In genomic region chr12:109507693-109508092, GRCm38 (mm10) we compare ENCODE assay signal across 29 mouse cellular contexts. TPM values are rescaled to one million over a fixed set of nuclear protein-coding genes. Genes with fewer than 3 reads are reported as not detected.
DNase-seq lines count a peak whose midpoint lies in the region; ATAC-seq and TF ChIP-seq lines count a peak whose summit lies in the region.
"Had no signal": no experiment of that assay in that cellular context is flagged by ENCODE, and none has a peak within 500 bp of the region (broad histone marks: within the 10 kb centered on the region; RNA-seq: fewer than 3 reads in every experiment).

No protein-coding gene starts in this region.

- no peak overlapping the region for H3K9ac ChIP-seq in lung, postnatal 0 days (replicated peaks; ENCODE audit: low read depth)
- no peak overlapping the region for H3K9ac ChIP-seq in stomach, postnatal 0 days (ENCODE audit: low read length)
- no peak overlapping the region for H3K9ac ChIP-seq in hindbrain, embryonic 11.5 days (ENCODE audit: low read depth, low read length)
- H3K9ac ChIP-seq: forebrain, postnatal 0 days; heart, embryonic 13.5 days; hindbrain, embryonic 12.5 days; intestine, embryonic 15.5 days; limb, embryonic 15.5 days; liver, embryonic 14.5 days; lung, embryonic 14.5 days; neural tube, embryonic 12.5 days had no signal

- H3K27me3 ChIP-seq in lung, postnatal 0 days (replicated peaks; ENCODE audit: insufficient read depth, low read length) = no peaks in the 10 kb centered on the region
- 0 out of 2 replicates have a peak, but pooled peaks cover 3% of the 10 kb centered on the region for H3K27me3 ChIP-seq in limb, embryonic 10.5 days (ENCODE audit: low read depth, poor library complexity, severe bottlenecking)
- H3K27me3 ChIP-seq in stomach, postnatal 0 days (ENCODE audit: control insufficient read depth, insufficient read depth, low read length) = no peaks in the 10 kb centered on the region
- no peaks in the 10 kb centered on the region for H3K27me3 ChIP-seq in hindbrain, embryonic 11.5 days (ENCODE audit: control insufficient read depth, insufficient read depth, low read length)
- H3K27me3 ChIP-seq: intestine, embryonic 15.5 days; neural tube, embryonic 12.5 days had no signal

- H3K9me3 ChIP-seq in lung, postnatal 0 days (ENCODE audit: low read length) = no peaks in the 10 kb centered on the region
- no peaks in the 10 kb centered on the region for H3K9me3 ChIP-seq in limb, embryonic 10.5 days (replicated peaks)
- H3K9me3 ChIP-seq in stomach, postnatal 0 days (ENCODE audit: control insufficient read depth, low read length) = no peaks in the 10 kb centered on the region
- H3K9me3 ChIP-seq in hindbrain, embryonic 11.5 days (ENCODE audit: control insufficient read depth, low read length) = no peaks in the 10 kb centered on the region
- H3K9me3 ChIP-seq: heart, embryonic 13.5 days; hindbrain, embryonic 12.5 days; intestine, embryonic 15.5 days; limb, embryonic 15.5 days; neural tube, embryonic 12.5 days had no signal

- no peak overlapping the region for H3K4me2 ChIP-seq in lung, postnatal 0 days (replicated peaks; ENCODE audit: low read depth, low read length)
- no peak overlapping the region for H3K4me2 ChIP-seq in stomach, postnatal 0 days (replicated peaks; ENCODE audit: low read depth)
- H3K4me2 ChIP-seq in hindbrain, embryonic 11.5 days (replicated peaks; ENCODE audit: low read depth, low read length) = no peak overlapping the region
- H3K4me2 ChIP-seq: heart, embryonic 13.5 days; hindbrain, embryonic 12.5 days; intestine, embryonic 15.5 days; limb, embryonic 15.5 days; lung, embryonic 14.5 days; midbrain, embryonic 11.5 days; neural tube, embryonic 12.5 days had no signal

- TF ChIP-seq CTCF in lung, postnatal 0 days (IDR thresholded peaks at IDR 0.05) = no peak
- no peak for TF ChIP-seq CTCF in stomach, postnatal 0 days (IDR thresholded peaks at IDR 0.05; ENCODE audit: low read depth)

- DNase-seq in adrenal gland, postnatal 14 days = peak; percentile 26
- DNase-seq in adrenal gland, adult 8-10 months = no peak
- peak; percentile 39 for DNase-seq in lung, postnatal 0 days (ENCODE audit: low spot score)
- no peak for DNase-seq in lung, postnatal 10 days
- DNase-seq in limb, embryonic 10.5 days (ENCODE audit: low spot score) = no peak
- DNase-seq in stomach, postnatal 0 days (ENCODE audit: low spot score) = no peak
- no peak for DNase-seq in hindbrain, embryonic 11.5 days (ENCODE audit: low spot score)
- DNase-seq: adrenal gland, postnatal 10 days; cerebellum, adult 18-20 months; cerebellum, postnatal 10 days; forebrain, postnatal 0 days; heart, postnatal 14 days; kidney, adult 2 months; kidney, postnatal 36 days; left cerebral cortex, postnatal 4 days; lung, embryonic 14.5 days; right cerebral cortex, postnatal 4 days had no signal

- no peak; the same call in 1 of the 2 replicates for ATAC-seq in lung, postnatal 0 days
- no peak for ATAC-seq in stomach, postnatal 0 days (ENCODE audit: low FRiP score, low TSS enrichment)
- no peak for ATAC-seq in hindbrain, embryonic 11.5 days (ENCODE audit: low FRiP score)
- ATAC-seq: forebrain, postnatal 0 days; hindbrain, postnatal 0 days had no signal

- no peak for TF ChIP-seq EP300 in lung, postnatal 0 days (IDR thresholded peaks at IDR 0.05)
- no peak for TF ChIP-seq EP300 in stomach, postnatal 0 days (optimal IDR thresholded peaks at IDR 0.05)

- H3K4me3 ChIP-seq in lung, postnatal 0 days (ENCODE audit: low read depth, low read length) = no peak overlapping the region
- H3K4me3 ChIP-seq in limb, embryonic 10.5 days = no peak overlapping the region
- no peak overlapping the region for H3K4me3 ChIP-seq in stomach, postnatal 0 days (ENCODE audit: low read depth, low read length)
- no peak overlapping the region for H3K4me3 ChIP-seq in hindbrain, embryonic 11.5 days (ENCODE audit: low read depth, low read length)
- H3K4me3 ChIP-seq: heart, embryonic 13.5 days; hindbrain, embryonic 12.5 days; intestine, embryonic 15.5 days; layer of hippocampus, adult 2 months; limb, embryonic 15.5 days; myocyte; neural tube, embryonic 12.5 days had no signal

- H3K36me3 ChIP-seq in lung, postnatal 0 days (ENCODE audit: insufficient read depth, low read length) = no peaks in the 10 kb centered on the region
- no peaks in the 10 kb centered on the region for H3K36me3 ChIP-seq in limb, embryonic 10.5 days
- H3K36me3 ChIP-seq in stomach, postnatal 0 days (ENCODE audit: control insufficient read depth, insufficient read depth, low read length) = no peaks in the 10 kb centered on the region
- H3K36me3 ChIP-seq in hindbrain, embryonic 11.5 days (ENCODE audit: control insufficient read depth, insufficient read depth, low read length) = no peaks in the 10 kb centered on the region
- H3K36me3 ChIP-seq: G1E; heart, embryonic 13.5 days; hindbrain, embryonic 12.5 days; intestine, embryonic 15.5 days; limb, embryonic 15.5 days; neural tube, embryonic 12.5 days had no signal

- 76% methylated on average over 11 of the region's 11 CpGs for WGBS in lung, postnatal 0 days
- WGBS in limb, embryonic 10.5 days = 84% methylated on average over 11 of the region's 11 CpGs
- WGBS in stomach, postnatal 0 days = 83% methylated on average over 11 of the region's 11 CpGs
- 84% methylated on average over 11 of the region's 11 CpGs for WGBS in hindbrain, embryonic 11.5 days

- H3K27ac ChIP-seq in lung, postnatal 0 days (ENCODE audit: low read length) = no peak overlapping the region
- peak overlapping the region; percentile 83; the same call in 1 of the 2 replicates for H3K27ac ChIP-seq in limb, embryonic 10.5 days
- H3K27ac ChIP-seq in stomach, postnatal 0 days (replicated peaks) = no peak overlapping the region
- no peak overlapping the region for H3K27ac ChIP-seq in hindbrain, embryonic 11.5 days (ENCODE audit: low read depth, low read length)
- H3K27ac ChIP-seq: heart, embryonic 13.5 days; hindbrain, embryonic 12.5 days; hindbrain, postnatal 0 days; intestine, embryonic 15.5 days; layer of hippocampus, adult 2 months; limb, embryonic 15.5 days; liver, embryonic 14.5 days; macrophage; neural tube, embryonic 12.5 days had no signal

- H3K4me1 ChIP-seq in lung, postnatal 0 days (ENCODE audit: insufficient read depth, low read depth, low read length) = no peaks in the 10 kb centered on the region; the same call in 1 of the 2 replicates
- H3K4me1 ChIP-seq in limb, embryonic 10.5 days = peaks cover 89% of the 10 kb centered on the region
- peaks cover 2% of the 10 kb centered on the region; the same call in 1 of the 2 replicates for H3K4me1 ChIP-seq in stomach, postnatal 0 days (replicated peaks; ENCODE audit: control insufficient read depth, insufficient read depth)
- H3K4me1 ChIP-seq in hindbrain, embryonic 11.5 days (replicated peaks; ENCODE audit: control insufficient read depth, insufficient read depth, low read length) = peaks cover 14% of the 10 kb centered on the region; the same call in 1 of the 2 replicates

RNA-seq across cellular contexts. Expression of gene Dlk1, which starts 55.1 kb away (rescaled TPM):
- total RNA-seq in adrenal gland, postnatal 14 days (2021) = 494 and 529 TPM in 2 replicates
- 1,000 to 10,000 TPM in 1 of 4 experiments, 100 to 1,000 TPM in 3; 841 to 1,077 (median 912) TPM for total RNA-seq in adrenal gland, adult 8-10 months (2022)
- 176 and 364 TPM in 2 replicates for polyA plus RNA-seq in lung, postnatal 0 days (2015; fragmentation: Nextera tagmentation; extraction: Ambion mirVana)
- 106 and 159 TPM in 2 replicates for polyA plus RNA-seq in limb, embryonic 10.5 days (2016; fragmentation: Nextera tagmentation; extraction: Ambion mirVana)
- polyA plus RNA-seq in stomach, postnatal 0 days (2015; fragmentation: Nextera tagmentation; extraction: Ambion mirVana) = 183 and 187 TPM in 2 replicates
- 77.7 and 84.4 TPM in 2 replicates for polyA plus RNA-seq in hindbrain, embryonic 11.5 days (2014; fragmentation: Nextera tagmentation; extraction: Ambion mirVana)
- polyA plus RNA-seq: G1E, macrophage, myocyte had no signal

Comparison
In these comparisons a context has a peak if more than half of its experiments do, and no peak if none do; other contexts are left out.
1. DNase-seq: peak in adrenal gland, postnatal 14 days (single experiment) and lung, postnatal 0 days (single experiment); none in adrenal gland, adult 8-10 months (single experiment), lung, postnatal 10 days (single experiment), limb, embryonic 10.5 days (single experiment), stomach, postnatal 0 days (single experiment) and hindbrain, embryonic 11.5 days (single experiment).